8 mouse cellular contexts compared by ENCODE assay signal in genomic region chr12:111035182-111035824, GRCm38 (mm10). TPM values are rescaled to one million over a fixed set of nuclear protein-coding genes. Genes with fewer than 3 reads are reported as not detected.
DNase-seq lines count a peak whose midpoint lies in the region.

No protein-coding gene starts in this region.

- peak; percentile 31 for DNase-seq in kidney, postnatal 10 days
- no peak for DNase-seq in kidney, adult 9 months
- peak; percentile 14 to 20 for DNase-seq in heart, adult 9 months (ENCODE audit: low spot score in 2 of 2)
- DNase-seq in lung, postnatal 25 days (ENCODE audit: low spot score), result peak; percentile 35
- peak; percentile 58 for DNase-seq in thymus, postnatal 14 days
- DNase-seq in adrenal gland, postnatal 25 days, result no peak
- no peak for DNase-seq in layer of hippocampus, adult 8-10 months (ENCODE audit: low spot score in 2 of 2)
- DNase-seq in adrenal gland, adult 18-20 months (ENCODE audit: low spot score in 2 of 2), result no peak

RNA-seq across cellular contexts. Expression of gene Rcor1, which starts 3.8 kb away (rescaled TPM):
- total RNA-seq in adrenal gland, postnatal 25 days (2021), result 45.6 and 54.7 TPM in 2 replicates
- 10 to 100 TPM; 14.9 to 19.8 (median 17.1) TPM for total RNA-seq in layer of hippocampus, adult 8-10 months (2022)
- 10 to 100 TPM; 53.5 to 58.5 TPM for total RNA-seq in adrenal gland, adult 18-20 months (2021)

RNA-seq across cellular contexts. Expression of gene Ankrd9, which starts 56.5 kb away (rescaled TPM):
- 22.3 and 36.5 TPM in 2 replicates for total RNA-seq in adrenal gland, postnatal 25 days (2021)
- total RNA-seq in layer of hippocampus, adult 8-10 months (2022), result 10 to 100 TPM; 12.5 to 14.0 (median 12.8) TPM
- total RNA-seq in adrenal gland, adult 18-20 months (2021), result 10 to 100 TPM; 29.7 to 39.8 TPM

Comparison
In these comparisons a context has a peak if more than half of its experiments do, and no peak if none do; other contexts are left out.
1. DNase-seq: peak in kidney, postnatal 10 days (single experiment), heart, adult 9 months (2 of 2), lung, postnatal 25 days (single experiment) and thymus, postnatal 14 days (single experiment); none in kidney, adult 9 months (single experiment), adrenal gland, postnatal 25 days (single experiment), layer of hippocampus, adult 8-10 months (0 of 2) and adrenal gland, adult 18-20 months (0 of 2).